Mouse (Mus musculus): ENCODE results near the gene Lims1. TPM values are rescaled to one million over a fixed set of nuclear protein-coding genes. Genes with fewer than 3 reads are reported as not detected.

Gene Lims1
- polyA plus RNA-seq (2014; fragmentation: Illumina TruSeq; extraction: RNeasy Lipid Tissue Mini Kit (QIAGEN cat#74804); ENCODE audit: low replicate concordance) = 80.3 TPM

GRCm38 (mm10) chr10:58323028-58323991 lies at the start of gene Lims1:
Gene Lims1 (plus strand): TSS chr10:58323466.

GRCm38 (mm10) chr10:58446384-58447279 lies 123.4 kb downstream of the Lims1 start, which contains the start of gene Ranbp2:
Gene Ranbp2 (plus strand): TSS chr10:58446920.

Other genes with a start within 250 kb of the Lims1 start
- not detected for gene AW822073, start 98.5 kb upstream of the Lims1 start, polyA plus RNA-seq (2014; fragmentation: Illumina TruSeq; extraction: RNeasy Lipid Tissue Mini Kit (QIAGEN cat#74804); ENCODE audit: low replicate concordance)
- gene Duxf3, start 90.8 kb upstream of the Lims1 start, polyA plus RNA-seq (2014; fragmentation: Illumina TruSeq; extraction: RNeasy Lipid Tissue Mini Kit (QIAGEN cat#74804); ENCODE audit: low replicate concordance) = not detected
- gene Gm4981, start 86.8 kb upstream of the Lims1 start, polyA plus RNA-seq (2014; fragmentation: Illumina TruSeq; extraction: RNeasy Lipid Tissue Mini Kit (QIAGEN cat#74804); ENCODE audit: low replicate concordance) = not detected
- 111 TPM for gene Gcc2, start 68.0 kb upstream of the Lims1 start, polyA plus RNA-seq (2014; fragmentation: Illumina TruSeq; extraction: RNeasy Lipid Tissue Mini Kit (QIAGEN cat#74804); ENCODE audit: low replicate concordance)
- 93.3 TPM for gene Ranbp2, start 123.5 kb downstream of the Lims1 start, polyA plus RNA-seq (2014; fragmentation: Illumina TruSeq; extraction: RNeasy Lipid Tissue Mini Kit (QIAGEN cat#74804); ENCODE audit: low replicate concordance)
- gene Ccdc138, start 174.5 kb downstream of the Lims1 start, polyA plus RNA-seq (2014; fragmentation: Illumina TruSeq; extraction: RNeasy Lipid Tissue Mini Kit (QIAGEN cat#74804); ENCODE audit: low replicate concordance) = 13.0 TPM